Mouse (Mus musculus) heart, postnatal 0 days (tissue): ENCODE measurements around the gene Slc25a36.

ENCODE experiments used
- CTCF ChIP-seq: IDR thresholded peaks from 2 replicates; pipeline ENCODE4 v1.5.1; 2016; ENCODE audit warnings: antibody characterized with exemption, control low read depth, low read depth
- EP300 ChIP-seq: IDR thresholded peaks from 2 replicates; pipeline ENCODE4 v1.6.1; 2016; ENCODE audit warnings: antibody characterized with exemption, low read depth

GRCm38 (mm10) chr9:97145351-97145750, 34.4 kb upstream of the Slc25a36 start:
- no peak for TF ChIP-seq CTCF
- TF ChIP-seq EP300 = no peak
